Mouse (Mus musculus) CH12F3 (cell line): Measurements from ENCODE around the gene Hcn1.
"Not testable (repeated sequence)": the region's sequence is repeated elsewhere in the genome, so short reads cannot be mapped to it uniquely, and the experiment has no call there.

Source experiments
- in situ Hi-C: fragments of 300-500 bp; cut with MboI; formaldehyde crosslinking; loops from 2 replicates; pipeline ENCODE4 v1.14.3; 2020; ENCODE audit warnings: low sequenced_read_pairs

Gene Hcn1

GRCm38 (mm10) chr13:117999767-118000488 lies 397.8 kb downstream of the Hcn1 start:
- in situ Hi-C loops, result no loop called here

GRCm38 (mm10) chr13:118000538-118000937 lies 398.4 kb downstream of the Hcn1 start:
- in situ Hi-C loops, result no loop called here

- in situ Hi-C loops, result no loop called here
These were observed 419.1 kb downstream of the Hcn1 start for GRCm38 (mm10) chr13:118021176-118021575.

GRCm38 (mm10) chr13:118022891-118023290 lies 420.8 kb downstream of the Hcn1 start:
- in situ Hi-C loops, result not testable (repeated sequence)

GRCm38 (mm10) chr13:118023381-118023780 lies 421.3 kb downstream of the Hcn1 start:
- in situ Hi-C loops, result no loop called here

GRCm38 (mm10) chr13:118026510-118026909 lies 424.4 kb downstream of the Hcn1 start:
- in situ Hi-C loops, result no loop called here

- in situ Hi-C loops, result no loop called here
These were observed 425.7 kb downstream of the Hcn1 start for GRCm38 (mm10) chr13:118027868-118028267.

GRCm38 (mm10) chr13:118028662-118029061 lies 426.5 kb downstream of the Hcn1 start:
- in situ Hi-C loops, result no loop called here

- in situ Hi-C loops, result no loop called here
These were observed 427.5 kb downstream of the Hcn1 start for GRCm38 (mm10) chr13:118029579-118029978.

- in situ Hi-C loops, result no loop called here
These were observed 433.5 kb downstream of the Hcn1 start for GRCm38 (mm10) chr13:118035598-118035997.
